Mouse (Mus musculus): ENCODE results near the gene Tmem114.
A peak's percentile ranks its signal among the peaks of the same experiment; 100 is the strongest.

- TF ChIP-seq CTCF (IDR thresholded peaks at IDR 0.05; ENCODE audit: extremely low read depth, insufficient read length, insufficient replicate concordance, low read depth, low read length) (no peak; the same call in 1 of the 2 replicates), POLR2A (IDR thresholded peaks at IDR 0.05; ENCODE audit: low read depth, low read length) (peak; percentile 66)
These were observed 45.9 kb upstream of the Tmem114 start, which contains the start of gene Mettl22 for GRCm38 (mm10) chr16:8470603-8471481.
